Mouse (Mus musculus): ENCODE results near the gene Eml3. TPM values are rescaled to one million over a fixed set of nuclear protein-coding genes. Genes with fewer than 3 reads are reported as not detected.

Eml3 gene
- polyA plus RNA-seq, 1 experiment from 2014 or later: 33.5 TPM

DNA sequence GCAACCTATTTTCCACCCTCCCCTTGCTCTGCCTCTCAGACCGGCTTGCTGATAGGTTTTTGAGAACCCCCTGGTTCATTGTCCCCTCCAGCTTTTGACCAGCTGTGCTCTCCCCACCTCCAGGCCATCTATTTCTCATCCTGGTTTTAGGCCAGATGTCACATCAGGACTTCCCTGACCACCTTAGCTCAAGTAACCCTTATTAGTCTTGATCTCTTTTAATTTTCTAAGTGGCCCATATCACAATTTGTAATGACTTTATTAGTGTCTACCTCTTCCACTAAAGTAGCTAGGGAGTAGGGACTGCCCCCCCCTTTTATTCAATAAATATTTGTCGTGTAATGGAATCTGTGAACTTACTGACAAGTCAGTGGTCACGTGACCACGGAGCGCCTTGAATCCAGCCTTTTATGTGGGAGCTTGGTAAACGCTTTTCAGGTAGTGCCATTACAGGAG, 8.5 kb upstream of the Eml3 start:
- 1% methylated on average over 6 of the region's 6 CpGs for WGBS
- Histone ChIP-seq H3K4me1 (peaks cover 9% of the 10 kb centered on the region), H3K4me3 (replicated peaks) (peak overlapping the region; percentile 88), H3K4me2 (peak overlapping the region; percentile 76), H3K27ac (peak overlapping the region; percentile 96), H3K9me3 (replicated peaks) (no peaks in the 10 kb centered on the region), H3K27me3 (no peaks in the 10 kb centered on the region), H3K36me3 (peaks cover 38% of the 10 kb centered on the region), H3K9ac (peak overlapping the region; percentile 80)
- ATAC-seq (replicated peaks; ENCODE audit: low FRiP score): no peak

GRCm38 (mm10) chr19:8921741-8922140, 7.6 kb upstream of the Eml3 start:
- no peak overlapping the region for H3K9ac ChIP-seq
- 74% methylated on average over 9 of the region's 9 CpGs for WGBS

DNA sequence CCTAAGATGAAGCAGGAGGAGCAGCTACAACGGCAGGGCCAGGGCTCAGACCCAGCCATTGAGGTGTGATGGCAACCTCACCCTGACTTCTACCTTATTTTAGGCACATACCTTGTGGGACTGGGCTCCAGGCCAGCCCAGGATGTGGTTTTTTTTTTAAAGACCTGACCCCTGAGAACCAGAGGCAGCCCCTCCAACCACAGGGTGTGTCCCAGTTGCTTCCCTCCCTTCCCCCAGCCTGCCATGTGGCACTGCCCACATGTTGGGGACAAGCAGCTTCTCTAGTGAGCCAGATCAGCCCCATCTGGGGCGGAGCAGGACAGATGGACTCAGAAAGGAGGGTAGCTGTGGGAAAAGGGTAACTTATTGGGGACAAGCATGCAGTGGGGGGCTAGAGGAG, 2.6 kb upstream of the Eml3 start:
- Histone ChIP-seq H3K9ac (no peak overlapping the region), H3K4me1 (peaks cover 28% of the 10 kb centered on the region), H3K9me3 (replicated peaks) (no peaks in the 10 kb centered on the region), H3K27me3 (no peaks in the 10 kb centered on the region), H3K36me3 (peaks cover 50% of the 10 kb centered on the region), H3K4me2 (no peak overlapping the region), H3K4me3 (replicated peaks) (no peak overlapping the region), H3K27ac (no peak overlapping the region)
- 85% methylated on average over 2 of the region's 2 CpGs for WGBS
- ATAC-seq (replicated peaks; ENCODE audit: low FRiP score): no peak

More at GRCm38 (mm10) chr19:8921741-8922140, 7.6 kb upstream of the Eml3 start:
- Histone ChIP-seq H3K27ac (no peak overlapping the region), H3K4me2 (peak overlapping the region; percentile 76; the same call in 1 of the 2 replicates), H3K9me3 (replicated peaks) (no peaks in the 10 kb centered on the region), H3K4me3 (replicated peaks) (peak overlapping the region; percentile 88), H3K4me1 (peaks cover 9% of the 10 kb centered on the region), H3K36me3 (peaks cover 38% of the 10 kb centered on the region), H3K27me3 (no peaks in the 10 kb centered on the region)
- ATAC-seq (replicated peaks; ENCODE audit: low FRiP score): no peak

DNA sequence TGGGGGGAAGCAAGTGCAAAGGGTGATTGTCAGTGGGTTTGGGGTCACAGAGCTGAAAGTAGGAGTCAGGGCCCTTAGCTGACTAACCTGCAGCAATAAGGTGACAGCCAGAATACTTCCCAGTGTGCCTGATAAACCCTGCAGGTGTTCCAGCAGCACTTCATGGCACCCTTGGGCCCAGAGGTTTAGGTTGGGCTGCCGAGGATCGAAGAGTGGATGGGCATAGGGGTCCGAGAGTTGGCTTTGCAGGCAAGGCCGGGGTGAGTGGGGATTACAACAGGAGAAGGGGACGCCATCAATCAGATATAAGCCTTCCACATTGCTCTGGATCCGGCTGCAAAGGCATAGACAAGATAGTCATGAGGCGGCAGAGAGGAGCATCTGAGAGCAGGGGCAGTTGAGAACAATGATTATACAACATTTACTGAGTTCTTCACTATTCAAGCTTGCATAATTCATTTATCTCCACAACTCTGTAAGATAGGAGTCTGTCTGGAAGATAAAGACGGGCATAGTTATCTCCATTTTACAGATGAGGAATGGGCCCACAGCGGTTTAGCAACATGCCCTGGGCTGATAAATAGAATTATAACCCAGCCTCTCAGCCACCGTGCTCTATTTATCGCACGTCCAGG, 1.3 kb upstream of the Eml3 start:
- no peak overlapping the region for H3K4me3 ChIP-seq (replicated peaks)
- no peak for ATAC-seq (replicated peaks; ENCODE audit: low FRiP score)
- H3K9me3 ChIP-seq (replicated peaks): no peaks in the 10 kb centered on the region
- H3K4me1 ChIP-seq: peaks cover 26% of the 10 kb centered on the region
- peaks cover 52% of the 10 kb centered on the region for H3K36me3 ChIP-seq
- H3K27me3 ChIP-seq: no peaks in the 10 kb centered on the region
- H3K27ac ChIP-seq: peak overlapping the region; percentile 90
- H3K9ac ChIP-seq: no peak overlapping the region
- no peak overlapping the region for H3K4me2 ChIP-seq
- 86% methylated on average over 12 of the region's 12 CpGs for WGBS

DNA sequence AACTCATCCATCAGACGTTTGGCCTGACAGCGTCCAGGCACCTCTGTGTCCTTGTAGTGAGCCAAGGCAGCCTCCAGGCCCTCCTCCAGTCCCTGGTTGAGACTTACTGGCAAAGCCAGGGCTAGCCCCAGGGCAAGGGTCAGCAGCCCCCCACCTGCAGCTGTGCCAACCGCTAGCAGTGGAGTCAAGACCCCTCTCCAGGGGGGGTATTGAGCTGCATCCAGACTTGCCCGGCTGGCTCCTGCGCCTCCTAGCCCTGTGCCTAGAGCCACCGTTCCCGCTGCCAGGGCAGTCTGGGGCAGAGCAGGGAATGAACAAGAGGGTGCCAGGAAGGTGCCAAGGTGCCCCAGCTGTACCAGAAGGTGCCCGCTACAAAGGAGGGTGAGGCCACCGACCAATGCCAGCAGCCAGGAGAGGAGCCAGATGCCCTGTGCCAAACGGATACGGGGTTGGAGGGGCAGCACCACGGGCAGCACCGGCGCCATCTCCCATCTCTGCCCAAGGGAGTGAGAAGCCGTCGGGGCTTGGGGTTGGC, 596 bp upstream of the Eml3 start:
- WGBS: 24% methylated on average over 16 of the region's 16 CpGs
- Histone ChIP-seq H3K9me3 (replicated peaks) (no peaks in the 10 kb centered on the region), H3K36me3 (peaks cover 52% of the 10 kb centered on the region), H3K27me3 (no peaks in the 10 kb centered on the region), H3K4me3 (replicated peaks) (peak overlapping the region; percentile 81), H3K4me1 (peaks cover 26% of the 10 kb centered on the region), H3K27ac (peak overlapping the region; percentile 90), H3K4me2 (peak overlapping the region; percentile 78), H3K9ac (peak overlapping the region; percentile 78)
- peak; percentile 26; the same call in 1 of the 2 replicates for ATAC-seq (replicated peaks; ENCODE audit: low FRiP score)

GRCm38 (mm10) chr19:8930117-8930516, 765 bp downstream of the Eml3 start:
- Histone ChIP-seq H3K27me3 (no peaks in the 10 kb centered on the region), H3K27ac (peak overlapping the region; percentile 90; the same call in 1 of the 2 replicates)
- ATAC-seq (replicated peaks; ENCODE audit: low FRiP score): no peak

GRCm38 (mm10) chr19:8930771-8931170, 1.4 kb downstream of the Eml3 start:
- no peak for ATAC-seq (replicated peaks; ENCODE audit: low FRiP score)
- Histone ChIP-seq H3K4me1 (peaks cover 26% of the 10 kb centered on the region), H3K4me3 (replicated peaks) (peak overlapping the region; percentile 81), H3K4me2 (peak overlapping the region; percentile 78), H3K9ac (peak overlapping the region; percentile 78), H3K27me3 (no peaks in the 10 kb centered on the region), H3K36me3 (peaks cover 63% of the 10 kb centered on the region), H3K9me3 (replicated peaks) (no peaks in the 10 kb centered on the region), H3K27ac (no peak overlapping the region)
- WGBS: 77% methylated on average over 7 of the region's 7 CpGs

More at GRCm38 (mm10) chr19:8930117-8930516, 765 bp downstream of the Eml3 start:
- peaks cover 26% of the 10 kb centered on the region for H3K4me1 ChIP-seq
- H3K4me2 ChIP-seq: peak overlapping the region; percentile 78
- peak overlapping the region; percentile 78 for H3K9ac ChIP-seq
- WGBS: 6% methylated on average over 11 of the region's 11 CpGs
- H3K36me3 ChIP-seq: peaks cover 63% of the 10 kb centered on the region
- peak overlapping the region; percentile 81 for H3K4me3 ChIP-seq (replicated peaks)
- no peaks in the 10 kb centered on the region for H3K9me3 ChIP-seq (replicated peaks)

DNA sequence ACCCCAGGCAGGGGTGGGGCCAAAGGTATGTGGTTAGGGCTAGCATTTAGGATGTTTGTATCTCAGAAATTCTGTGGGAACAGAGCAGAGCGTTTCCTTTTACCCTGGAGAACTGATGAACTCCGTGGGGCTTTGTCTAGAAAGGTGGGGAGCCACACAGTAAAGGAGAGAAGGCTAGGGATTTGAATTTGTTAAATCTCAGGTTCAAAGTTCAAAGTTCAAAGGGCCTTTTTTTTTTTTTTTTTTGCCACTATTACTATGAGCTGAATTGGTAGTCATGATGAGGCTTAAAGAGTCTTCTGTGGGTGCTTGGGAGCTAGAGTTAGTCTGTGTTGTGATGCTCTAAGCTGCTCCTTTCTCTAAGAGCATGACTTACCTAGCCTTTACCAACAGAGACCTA, 7.4 kb downstream of the Eml3 start:
- no peak overlapping the region for H3K4me2 ChIP-seq
- no peak for ATAC-seq (replicated peaks; ENCODE audit: low FRiP score)
- H3K9me3 ChIP-seq (replicated peaks): no peaks in the 10 kb centered on the region
- WGBS: 90% methylated on average over 2 of the region's 2 CpGs
- H3K4me1 ChIP-seq: peaks cover 16% of the 10 kb centered on the region
- H3K27ac ChIP-seq: no peak overlapping the region
- H3K27me3 ChIP-seq: no peaks in the 10 kb centered on the region
- peaks cover 72% of the 10 kb centered on the region for H3K36me3 ChIP-seq
- no peak overlapping the region for H3K4me3 ChIP-seq (replicated peaks)
- no peak overlapping the region for H3K9ac ChIP-seq

GRCm38 (mm10) chr19:8940526-8941133, 11.3 kb downstream of the Eml3 start:
- H3K36me3 ChIP-seq: peaks cover 63% of the 10 kb centered on the region
- peak overlapping the region; percentile 63 for H3K4me3 ChIP-seq (replicated peaks)
- peak overlapping the region; percentile 99 for H3K27ac ChIP-seq
- no peak for ATAC-seq (replicated peaks; ENCODE audit: low FRiP score)
- no peaks in the 10 kb centered on the region for H3K27me3 ChIP-seq
- H3K4me1 ChIP-seq: peaks cover 44% of the 10 kb centered on the region
- 75% methylated on average over 15 of the region's 15 CpGs for WGBS
- H3K9ac ChIP-seq: peak overlapping the region; percentile 96
- H3K9me3 ChIP-seq (replicated peaks): no peaks in the 10 kb centered on the region
- peak overlapping the region; percentile 72 for H3K4me2 ChIP-seq

- H3K36me3 ChIP-seq: peaks cover 63% of the 10 kb centered on the region
- H3K4me1 ChIP-seq: peaks cover 45% of the 10 kb centered on the region
- ATAC-seq (replicated peaks; ENCODE audit: low FRiP score): peak; percentile 22
- H3K27me3 ChIP-seq: no peaks in the 10 kb centered on the region
- H3K9ac ChIP-seq: peak overlapping the region; percentile 96
- H3K27ac ChIP-seq: peak overlapping the region; percentile 99
- WGBS: 25% methylated on average over 10 of the region's 10 CpGs
- peak overlapping the region; percentile 72 for H3K4me2 ChIP-seq
- H3K9me3 ChIP-seq (replicated peaks): no peaks in the 10 kb centered on the region
- H3K4me3 ChIP-seq (replicated peaks): peak overlapping the region; percentile 63
Measured at GRCm38 (mm10) chr19:8941136-8941514, 11.8 kb downstream of the Eml3 start.

DNA sequence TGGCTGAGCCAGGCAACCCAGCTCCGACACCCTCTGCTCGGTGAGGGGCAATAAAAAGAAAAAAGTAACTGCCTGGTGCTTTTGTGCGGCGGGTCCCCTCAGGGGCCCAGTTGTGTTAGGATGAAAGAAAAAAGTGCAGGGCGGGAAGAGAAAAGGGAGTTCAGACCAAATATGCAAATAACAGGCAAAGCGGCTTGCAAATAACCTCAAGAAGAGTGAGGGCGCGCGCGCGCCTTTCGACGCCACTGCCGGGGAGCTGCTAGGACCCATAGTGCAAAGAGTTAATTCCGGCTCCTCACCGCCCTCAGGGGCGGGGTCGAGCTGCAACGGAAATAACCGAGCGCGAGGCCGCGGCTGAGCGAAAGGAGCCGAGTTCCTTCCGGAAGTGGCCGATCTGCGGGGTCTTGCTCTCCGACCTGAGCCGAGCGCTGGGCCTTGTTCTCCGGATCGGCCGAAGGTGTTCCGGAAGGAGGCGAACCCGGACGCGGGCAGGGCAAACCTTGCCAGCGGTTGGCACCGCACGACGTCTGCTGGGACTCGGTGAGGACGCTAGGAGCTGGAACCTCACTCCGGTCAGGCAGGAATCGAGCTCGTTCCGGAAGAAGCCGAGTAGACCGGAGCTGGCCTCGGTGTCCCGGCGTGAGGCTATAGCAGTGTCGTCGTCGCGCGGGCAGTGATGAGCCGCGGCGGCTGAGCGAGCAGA, 12.3 kb downstream of the Eml3 start, which contains the start of gene Mta2:
Gene Mta2 (plus strand): TSS at position 361 of the 703 bp plus-strand sequence.
- Histone ChIP-seq H3K9me3 (replicated peaks) (no peaks in the 10 kb centered on the region), H3K9ac (peak within 1 kb of the TSS; percentile 96), H3K27me3 (no peaks in the 10 kb centered on the region), H3K36me3 (peaks cover 63% of the 10 kb centered on the region), H3K4me3 (replicated peaks) (peak within 1 kb of the TSS; percentile 63), H3K4me1 (peaks cover 45% of the 10 kb centered on the region), H3K4me2 (peak within 1 kb of the TSS; percentile 72), H3K27ac (peak within 1 kb of the TSS; percentile 99)
- under 1% methylated on average over 64 of the region's 64 CpGs for WGBS
- peak; percentile 94 for ATAC-seq (replicated peaks; ENCODE audit: low FRiP score)

All from kidney, embryonic 15.5 days (tissue).